Mouse (Mus musculus) adrenal gland, adult 8-10 months (tissue): ENCODE data around the gene Kcnmb1. TPM values are rescaled to one million over a fixed set of nuclear protein-coding genes. Genes with fewer than 3 reads are reported as not detected.

Experiments
- DNase-seq: peaks from one replicate; pipeline ENCODE4 v3.0.0; 2022
- total RNA-seq, 4 experiments: library from RNA; stranded (reverse); gene quantifications; 2 replicates each; pipeline ENCODE4 v1.2.4; 2022

The Kcnmb1 gene
- total RNA-seq, 4 experiments from 2014 or later = 0.07 to 0.30 (median 0.13) TPM

DNA sequence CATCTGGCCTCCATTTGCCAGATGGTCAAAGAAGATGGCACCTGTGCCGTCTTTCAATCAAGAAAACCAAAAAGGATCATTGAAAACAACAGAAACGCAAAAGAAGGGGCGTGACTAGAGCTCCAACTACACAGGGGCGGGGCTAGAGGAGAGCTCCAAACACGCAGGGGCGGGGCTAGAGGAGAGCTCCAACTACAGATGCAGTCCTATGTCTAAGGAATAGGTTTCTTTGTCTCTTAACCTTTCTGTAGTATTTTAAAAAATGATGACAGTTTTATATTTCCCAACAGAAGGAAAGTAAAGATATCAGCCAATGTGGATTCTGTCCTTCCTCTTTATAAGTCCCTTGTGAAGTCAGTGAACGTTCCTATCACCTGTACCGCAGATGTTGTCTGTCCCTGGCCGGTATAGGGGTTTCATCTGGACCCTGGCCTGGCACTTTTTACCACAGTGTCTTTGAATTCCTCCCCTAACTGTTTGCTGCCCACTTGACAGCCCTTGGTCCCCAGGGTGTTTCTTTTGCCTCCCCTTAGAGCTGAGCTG lies 18.0 kb upstream of the Kcnmb1 start:
- DNase-seq = no peak

DNA sequence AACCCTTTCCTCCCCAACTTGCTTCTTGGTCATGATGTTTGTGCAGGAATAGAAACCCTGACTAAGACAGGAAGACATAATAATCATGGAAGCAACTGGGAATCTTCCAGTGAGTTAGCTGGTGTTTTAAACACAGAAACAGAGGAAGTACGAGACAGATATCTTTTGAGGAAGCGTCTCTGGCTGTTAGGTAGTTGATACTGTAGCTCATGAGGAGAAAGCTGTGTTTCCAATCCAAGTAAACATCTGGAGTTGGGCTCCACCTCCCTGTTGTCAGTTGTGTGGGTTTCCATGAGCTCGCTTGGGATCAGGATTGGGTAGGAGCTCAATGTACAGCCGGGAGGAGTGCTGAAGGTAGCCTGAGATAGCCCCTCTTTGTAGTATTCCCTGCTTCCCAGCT lies 16.3 kb upstream of the Kcnmb1 start:
- no peak for DNase-seq

DNA sequence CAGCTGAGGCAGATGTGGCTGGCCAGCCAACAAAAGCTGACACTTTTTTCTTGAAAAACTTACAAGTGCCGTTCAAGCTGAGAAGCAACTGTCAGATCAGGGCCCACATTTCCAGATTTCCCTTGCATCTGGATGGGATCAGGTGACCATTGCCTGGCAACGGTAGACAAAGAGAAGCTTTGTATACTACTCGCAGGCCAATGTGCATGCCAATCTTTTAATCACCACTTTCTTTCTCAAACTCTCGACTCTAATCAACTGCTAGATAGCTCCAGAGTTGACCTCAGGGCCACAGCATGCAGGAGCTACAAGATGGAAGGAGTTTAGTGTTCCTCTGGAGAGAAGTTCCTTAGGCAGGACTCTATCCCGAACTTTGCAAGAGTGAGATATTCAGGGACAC lies 11.7 kb upstream of the Kcnmb1 start:
- DNase-seq = no peak

DNA sequence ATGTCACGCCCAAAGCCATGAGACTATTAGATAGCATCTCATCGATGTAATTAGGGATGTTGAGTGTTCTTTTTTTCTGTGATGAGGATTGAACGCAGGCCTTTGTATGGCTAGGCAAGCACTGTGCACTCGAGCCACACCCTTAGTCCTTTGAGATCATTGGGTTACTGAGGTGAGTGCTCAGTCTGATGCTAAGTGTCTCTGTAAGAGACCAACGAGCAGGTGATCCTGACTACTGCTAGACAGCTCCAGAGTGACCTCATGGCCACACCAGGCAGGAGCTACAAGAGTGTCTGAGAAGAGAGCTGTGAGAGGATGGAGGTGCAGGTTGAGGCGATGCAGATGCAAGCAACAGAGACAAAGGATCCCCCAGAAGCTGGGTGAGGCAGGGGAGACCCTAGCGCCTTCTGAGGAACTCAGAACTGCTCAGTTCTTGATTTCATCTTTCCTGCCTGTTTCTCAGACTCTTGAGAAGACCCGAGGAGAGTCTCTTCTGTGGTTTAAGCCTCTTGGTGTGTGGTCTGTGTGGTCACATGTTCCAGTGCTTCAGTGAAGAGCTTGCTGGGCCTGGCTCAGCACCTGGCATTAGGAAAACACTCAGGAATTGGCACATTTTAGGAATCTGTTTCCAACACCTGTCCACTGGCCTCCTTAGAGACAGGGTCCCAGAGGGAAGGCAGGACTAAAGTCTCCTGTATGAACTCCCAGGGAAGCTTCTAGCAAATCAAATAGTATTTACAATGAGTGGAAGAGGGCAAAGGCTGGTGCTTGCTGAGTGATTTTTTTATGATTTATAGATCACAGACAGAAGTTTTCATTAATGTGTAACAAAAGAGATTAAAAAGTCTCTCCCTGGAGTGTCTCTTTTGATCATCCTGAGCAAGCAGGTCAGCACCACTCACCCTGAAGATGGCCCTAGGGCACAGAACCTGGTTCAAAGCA lies 10.9 kb upstream of the Kcnmb1 start:
- no peak for DNase-seq

DNA sequence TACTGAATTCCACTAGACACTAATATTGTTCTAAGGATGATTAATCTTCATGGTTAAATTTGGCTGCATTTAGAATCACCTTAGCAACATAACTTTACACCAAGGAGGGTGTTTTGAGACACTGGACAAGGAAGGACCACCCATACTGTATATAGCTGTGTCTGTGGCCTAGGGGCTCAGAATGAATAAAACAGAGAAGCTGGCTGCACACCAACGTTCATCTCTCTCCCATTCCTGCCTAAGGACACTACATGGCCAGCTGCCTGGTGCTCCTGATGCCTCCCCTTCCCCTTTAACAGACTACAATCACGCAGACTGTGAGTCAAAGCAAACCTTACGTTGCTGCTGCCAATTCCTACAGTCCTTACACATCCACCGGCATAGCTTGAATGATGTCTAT lies 6.8 kb upstream of the Kcnmb1 start:
- DNase-seq = no peak

DNA sequence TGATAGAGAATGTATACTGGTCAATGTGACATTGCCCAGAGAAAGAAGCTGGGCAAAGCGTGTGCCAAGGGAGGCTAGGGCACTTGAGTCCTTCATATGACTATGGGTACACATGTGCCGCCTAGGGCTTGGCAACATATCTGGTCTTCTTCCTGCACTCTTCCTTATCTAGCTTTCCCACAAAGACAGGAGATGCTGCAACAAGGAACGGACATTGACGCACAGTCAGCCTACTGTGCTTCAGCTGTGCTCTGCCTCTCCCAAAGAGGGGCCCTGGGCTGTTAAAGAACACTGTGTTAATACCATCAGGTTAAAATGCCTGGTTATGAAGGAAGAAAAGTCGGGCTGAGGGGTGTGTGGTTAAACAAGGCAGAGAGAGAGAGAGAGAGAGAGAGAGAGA lies 6.2 kb upstream of the Kcnmb1 start:
- no peak for DNase-seq

DNA sequence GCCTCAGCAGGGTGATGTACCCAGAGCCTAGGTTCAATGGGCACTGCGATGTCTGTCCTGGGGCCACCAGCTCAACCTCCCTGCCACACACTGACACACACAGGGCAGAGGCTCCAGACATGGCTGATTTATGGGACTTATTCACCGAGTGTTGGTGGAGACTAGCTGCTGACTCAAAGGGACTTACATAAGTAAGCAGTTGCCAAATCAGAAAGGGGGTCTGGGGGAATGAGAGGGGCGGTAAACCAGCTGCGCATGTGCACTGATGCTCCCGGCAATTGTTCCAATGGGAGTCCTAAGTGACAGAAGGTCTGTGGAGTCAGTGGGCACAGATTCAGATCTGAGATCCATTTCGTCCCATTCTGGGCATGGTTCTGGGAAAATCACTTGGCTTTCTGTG lies 5.2 kb upstream of the Kcnmb1 start:
- DNase-seq = no peak

DNA sequence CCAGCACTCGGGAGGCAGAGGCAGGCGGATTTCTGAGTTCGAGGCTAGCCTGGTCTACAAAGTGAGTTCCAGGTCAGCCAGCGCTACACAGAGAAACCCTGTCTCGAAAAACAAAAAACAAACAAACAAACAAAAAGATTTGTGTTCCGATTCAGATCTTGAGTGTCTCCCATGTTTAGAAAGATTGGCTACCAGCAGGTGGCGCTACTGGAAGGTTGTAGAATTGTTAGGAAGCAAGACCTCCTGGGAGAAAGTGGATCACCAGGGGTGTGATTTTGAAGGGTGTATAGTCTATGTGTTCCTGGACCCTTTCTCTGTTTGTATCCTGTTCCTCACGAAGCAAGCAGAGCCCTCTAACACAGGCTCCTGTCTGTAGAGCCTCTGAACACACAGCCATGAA lies 4.1 kb upstream of the Kcnmb1 start:
- DNase-seq = no peak

DNA sequence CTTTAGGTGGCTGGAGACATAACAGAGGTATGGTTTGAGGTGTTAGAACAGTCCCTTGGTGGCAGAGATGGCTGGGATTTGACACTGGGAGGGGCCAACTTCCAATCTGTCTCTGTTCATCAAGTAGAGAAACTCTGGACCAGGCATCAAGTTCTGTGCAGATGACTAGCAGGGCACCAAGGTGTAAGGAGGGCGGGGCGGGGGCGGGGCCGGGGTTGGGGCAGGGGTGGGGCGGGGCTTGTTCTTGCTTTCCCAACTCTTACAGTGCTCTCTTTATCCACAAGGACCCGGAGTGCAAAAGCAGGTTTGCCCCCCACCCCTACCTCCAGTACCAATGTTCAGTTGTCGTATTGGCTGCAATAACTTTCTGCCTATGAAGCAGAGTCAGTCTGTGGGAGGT lies 635 bp upstream of the Kcnmb1 start:
- DNase-seq = no peak

DNA sequence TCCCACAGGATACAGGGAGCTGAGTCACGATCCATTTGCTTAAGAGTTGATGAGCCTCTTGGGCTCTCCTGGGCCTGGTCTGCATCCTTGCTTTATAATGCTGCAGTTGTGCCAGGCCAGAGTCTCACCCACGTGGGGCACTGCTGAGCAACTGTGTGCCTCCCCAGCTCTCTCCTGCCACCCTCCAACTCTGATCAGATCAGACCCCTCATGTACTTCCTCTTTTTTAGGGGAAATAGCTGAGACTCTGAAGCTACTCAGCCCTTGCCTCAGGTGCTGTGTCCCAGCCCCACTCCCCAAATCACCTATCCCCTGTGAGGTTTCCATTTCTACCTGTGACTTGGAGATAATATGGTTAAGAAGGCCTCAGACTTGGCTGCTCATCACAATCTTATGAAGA lies 2.6 kb downstream of the Kcnmb1 start:
- no peak for DNase-seq

DNA sequence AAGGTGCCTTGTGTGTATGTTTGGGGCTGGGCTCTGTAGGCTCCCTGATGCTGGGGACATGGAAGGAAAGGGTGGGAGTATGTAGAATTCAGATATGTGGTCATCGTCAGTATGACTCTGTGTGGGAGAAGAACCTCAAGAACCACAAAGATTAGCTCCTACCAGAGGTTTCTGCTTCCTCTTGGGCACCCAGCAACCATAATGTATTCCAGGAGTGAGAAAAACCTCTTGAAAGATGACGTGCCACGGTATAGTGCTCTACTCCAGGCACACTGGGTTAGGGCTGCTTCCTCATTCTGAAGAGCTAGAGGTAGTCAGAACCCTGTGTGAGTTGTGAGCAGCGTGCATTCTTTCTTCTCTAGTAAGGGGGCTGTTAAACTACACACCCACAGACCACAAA lies 4.9 kb downstream of the Kcnmb1 start:
- no peak for DNase-seq

DNA sequence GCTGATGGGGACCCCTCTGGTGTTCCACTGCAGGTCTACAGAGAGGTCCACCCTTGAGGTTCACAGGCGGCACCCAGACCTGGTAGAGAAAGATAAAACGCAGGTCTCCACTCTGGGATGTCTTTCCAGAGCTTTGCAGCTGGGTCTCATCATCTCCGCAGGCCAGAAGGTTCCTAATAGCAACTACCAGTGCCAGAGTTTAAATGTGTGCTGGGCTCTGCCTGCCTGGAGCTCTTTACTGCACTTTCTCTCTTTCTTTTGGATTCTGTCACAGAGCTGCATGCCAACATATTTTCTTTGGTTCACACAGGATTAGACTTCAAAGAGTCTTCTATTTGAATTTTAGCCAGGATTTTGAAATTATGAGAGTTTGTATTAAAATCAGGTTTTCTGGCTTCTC lies 6.4 kb downstream of the Kcnmb1 start:
- DNase-seq = no peak

DNA sequence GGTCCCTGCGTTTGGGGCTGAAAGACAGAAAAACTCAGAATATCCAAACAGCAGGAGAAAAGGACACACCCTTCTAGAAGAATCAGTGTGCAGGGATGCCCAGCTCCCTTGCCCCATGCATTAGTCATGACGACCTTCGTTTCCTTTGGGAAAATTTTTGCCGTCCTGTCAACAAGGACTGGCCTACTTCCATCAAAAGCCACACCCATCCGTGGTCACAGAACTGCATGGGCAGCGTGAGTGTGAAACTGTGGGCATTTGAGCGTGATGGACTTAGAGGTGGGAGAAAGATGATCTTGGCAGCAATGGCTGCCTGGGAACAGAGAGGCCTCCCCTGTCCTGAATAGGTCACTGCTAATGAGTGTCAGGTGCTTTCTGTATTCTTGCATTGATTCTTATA lies 9.3 kb downstream of the Kcnmb1 start:
- no peak for DNase-seq

DNA sequence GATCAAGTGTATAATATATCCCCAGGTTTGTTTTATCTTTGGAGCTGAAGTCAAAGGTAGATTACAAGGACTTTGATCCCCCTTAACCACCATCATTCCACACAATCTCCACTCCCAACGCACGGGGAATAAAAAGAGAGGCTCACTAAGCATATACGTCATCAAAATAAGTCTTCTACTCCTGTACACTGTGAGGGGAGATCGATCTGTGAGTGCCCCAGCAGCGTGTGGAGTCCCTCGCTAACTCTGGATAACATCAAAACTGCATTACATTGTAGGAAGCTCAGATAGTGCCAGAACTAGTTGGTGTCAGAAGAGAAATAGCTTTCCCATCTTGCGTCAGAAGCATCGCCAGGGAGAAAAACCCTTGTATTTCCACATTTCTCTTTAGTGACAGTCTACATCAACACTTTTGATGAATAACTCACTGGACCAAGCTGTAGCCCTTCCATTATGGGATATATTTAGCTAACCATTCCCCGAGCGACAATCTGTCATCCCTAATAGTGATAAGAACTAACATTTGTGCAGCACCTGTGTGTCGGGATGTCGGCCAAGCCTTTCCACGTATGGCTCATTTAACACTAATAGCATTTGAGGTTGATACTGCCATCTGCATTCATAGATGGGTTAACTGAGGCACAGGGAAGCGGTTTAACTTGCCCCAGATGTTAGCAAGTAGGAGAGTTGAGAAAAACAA lies 11.7 kb downstream of the Kcnmb1 start:
- DNase-seq = no peak

DNA sequence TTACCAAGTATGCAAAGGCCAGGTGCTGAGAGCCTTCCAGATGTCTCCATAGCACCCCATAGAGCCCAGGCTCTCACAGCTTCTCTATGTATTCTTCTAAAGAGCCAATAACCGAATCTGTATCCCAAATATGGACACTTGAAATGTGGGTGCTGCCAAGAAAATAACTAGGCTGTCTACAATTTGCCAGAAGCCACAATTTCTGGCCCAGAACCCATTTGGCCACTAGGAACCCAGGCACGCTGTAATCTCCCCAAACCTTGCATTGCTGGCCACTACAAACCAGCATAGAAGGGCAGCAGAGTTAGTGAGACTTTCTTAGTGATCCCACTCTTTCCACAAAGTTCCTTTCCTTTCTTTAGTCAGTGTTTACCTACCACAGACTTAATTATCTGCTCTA lies 12.3 kb downstream of the Kcnmb1 start:
- DNase-seq = no peak

DNA sequence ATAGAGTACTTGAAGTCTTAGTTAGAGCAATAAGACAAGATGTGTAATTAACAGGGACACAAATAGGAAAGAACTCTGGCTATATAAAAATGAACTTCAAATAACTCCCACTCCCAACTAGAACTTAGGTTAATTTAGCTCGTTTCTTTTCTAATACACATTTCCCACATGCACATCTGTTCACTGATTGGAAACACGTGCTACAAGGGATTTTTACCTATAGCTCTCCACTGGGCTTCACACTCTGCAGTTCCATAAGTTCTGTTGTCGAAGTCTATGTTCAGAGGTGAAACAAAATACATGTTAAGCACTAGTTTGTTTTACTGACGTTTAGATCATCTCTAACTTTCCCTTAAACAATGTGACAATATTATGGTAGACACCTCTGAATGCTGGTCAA lies 17.3 kb downstream of the Kcnmb1 start:
- no peak for DNase-seq

DNA sequence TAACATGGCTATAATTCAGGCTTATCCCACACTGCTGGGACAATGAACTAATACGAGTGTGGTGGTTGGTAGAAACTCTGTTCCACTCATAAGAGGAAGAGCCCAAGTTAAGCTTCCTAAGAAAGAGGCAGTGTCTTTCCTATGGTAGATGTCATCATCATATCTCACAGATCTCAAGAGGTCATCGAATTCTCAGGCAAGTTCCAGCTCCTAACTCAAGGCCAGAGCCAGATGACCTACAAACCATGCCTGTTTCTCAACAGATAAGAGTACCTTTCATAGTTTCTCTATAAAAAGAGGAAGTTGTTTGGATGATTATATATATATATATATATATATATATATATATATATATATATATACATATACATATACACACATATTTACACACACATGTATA lies 23.7 kb downstream of the Kcnmb1 start:
- no peak for DNase-seq

DNA sequence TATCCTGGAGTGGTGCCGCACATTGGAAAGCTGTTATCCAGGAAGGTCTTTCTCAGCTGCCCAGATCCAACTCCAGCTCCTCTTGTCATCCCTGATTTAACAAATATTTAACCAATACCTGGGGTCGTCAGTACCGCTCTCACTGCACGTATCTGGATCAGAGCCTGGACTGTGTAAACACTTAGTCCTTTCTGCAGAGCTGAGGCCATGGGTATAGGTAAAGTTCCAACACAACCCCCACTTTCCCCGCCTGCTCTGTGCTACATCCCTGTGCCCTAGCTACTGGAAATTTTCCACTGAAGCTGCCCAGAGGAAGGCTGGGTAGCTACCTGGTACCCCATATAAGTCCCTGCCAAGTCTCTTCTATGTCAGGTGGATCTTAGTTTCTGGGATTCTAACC lies 27.2 kb downstream of the Kcnmb1 start:
- DNase-seq = no peak

DNA sequence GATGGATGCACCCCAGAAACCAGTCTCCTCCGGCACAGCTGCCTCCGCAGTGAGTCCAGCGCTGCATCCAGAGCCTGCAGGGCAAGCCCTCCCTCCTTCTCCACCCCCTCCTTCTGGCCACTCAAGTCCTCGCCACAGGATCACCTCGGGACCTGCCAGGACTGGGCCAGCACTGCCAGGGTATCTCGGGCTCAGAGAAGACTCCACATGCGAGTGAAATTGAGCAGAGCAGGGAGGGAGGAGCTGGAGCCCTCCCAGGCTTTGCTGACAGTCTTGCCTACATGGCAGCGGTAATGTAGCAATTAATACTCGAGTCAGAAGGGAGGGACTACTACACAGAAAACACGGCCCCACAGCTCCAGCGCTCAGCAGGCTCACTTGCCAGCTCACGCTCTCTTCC lies 30.1 kb downstream of the Kcnmb1 start, which contains the start of gene Kcnip1:
Kcnip1 (minus strand) TSS at position 215 of the 400 bp plus-strand sequence.
- no peak for DNase-seq

DNA sequence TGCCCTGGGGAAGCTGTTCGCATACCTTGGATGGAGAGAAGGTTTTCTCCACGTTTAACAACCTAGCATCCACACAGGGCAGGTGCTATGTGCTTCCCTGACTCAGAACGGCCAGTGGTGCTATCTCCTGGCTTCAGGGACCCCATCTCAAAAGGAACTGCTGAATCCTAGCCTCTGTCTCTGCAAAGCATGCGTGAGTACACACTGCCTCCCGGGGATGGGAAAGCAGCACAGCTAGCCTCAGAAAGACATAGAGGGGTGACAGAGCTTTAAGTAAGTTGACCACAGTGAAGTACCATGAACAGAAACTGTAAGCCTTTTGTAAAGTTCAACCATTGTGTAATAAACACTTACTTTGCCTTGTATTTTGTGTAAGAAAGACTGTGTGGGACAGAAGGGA lies 30.7 kb downstream of the Kcnmb1 start:
- DNase-seq = no peak

DNA sequence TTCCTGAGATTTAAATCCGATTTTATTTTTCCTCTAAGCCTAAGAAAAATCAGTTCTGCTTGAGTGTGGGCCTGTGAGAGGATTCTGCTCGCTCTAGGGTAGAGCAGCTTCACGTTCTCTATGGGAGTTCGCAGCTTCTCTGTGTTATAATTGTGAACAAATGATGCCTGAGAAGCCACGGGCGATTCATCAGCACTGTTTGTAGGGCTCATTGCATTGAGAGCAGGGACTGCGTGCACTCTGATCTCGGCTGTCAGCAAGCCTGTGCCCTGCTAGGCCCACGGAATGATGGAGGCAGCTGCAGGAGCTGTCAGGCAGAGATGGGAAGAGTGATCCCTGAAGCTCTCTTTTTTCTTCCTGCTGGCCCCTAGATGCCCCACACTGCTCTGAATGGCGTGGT lies 35.4 kb downstream of the Kcnmb1 start:
- DNase-seq = no peak

DNA sequence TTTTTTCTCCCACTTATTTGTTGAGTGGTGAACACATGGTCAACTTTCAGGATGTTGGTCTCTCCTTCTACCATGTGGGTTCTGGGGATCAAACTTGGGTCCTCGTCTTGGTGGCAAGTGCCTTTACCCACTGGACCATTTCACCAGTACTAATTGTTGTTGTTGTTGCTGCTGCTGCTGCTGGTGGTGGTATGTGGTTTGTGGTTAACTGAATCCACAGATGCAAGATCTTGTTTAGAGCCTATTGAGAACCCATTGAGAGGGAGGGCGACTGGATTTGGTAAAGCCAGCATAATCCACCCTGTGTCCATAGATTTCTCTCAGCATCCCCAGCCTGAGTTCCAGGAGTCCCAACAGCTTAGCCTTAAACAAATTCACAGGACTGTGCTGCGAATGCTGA lies 37.6 kb downstream of the Kcnmb1 start:
- DNase-seq = no peak

DNA sequence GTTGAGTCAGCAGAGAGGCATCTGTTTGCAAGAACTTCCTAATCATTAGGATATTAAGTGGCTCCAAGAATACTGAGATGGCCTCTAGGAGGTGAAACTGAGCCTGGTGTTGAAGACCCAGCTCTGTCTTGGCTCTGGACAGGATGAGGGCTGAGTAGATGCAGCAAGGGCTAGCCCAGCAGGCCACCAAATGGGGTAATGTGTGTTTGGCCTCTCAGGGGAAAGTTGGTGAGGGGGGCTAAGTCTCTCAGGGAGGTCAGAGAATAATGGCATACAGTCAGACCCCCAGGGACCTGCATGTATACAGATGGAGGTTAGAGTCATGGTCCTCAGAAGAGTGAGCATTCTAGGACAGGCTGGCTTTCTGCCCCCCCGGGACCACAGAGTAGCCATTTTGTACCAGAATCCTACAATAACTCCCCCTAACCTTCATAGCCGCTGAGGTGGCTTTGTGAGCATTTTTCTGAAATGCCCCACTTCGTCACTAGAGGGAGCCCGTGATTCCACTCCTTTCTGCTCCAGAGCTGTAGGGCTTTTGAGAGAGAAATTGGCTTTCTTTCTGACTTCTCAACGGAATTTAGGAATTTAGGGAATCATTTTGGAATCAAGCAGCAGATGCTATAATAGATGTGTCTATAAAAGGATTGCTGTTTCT lies 39.3 kb downstream of the Kcnmb1 start:
- DNase-seq = no peak
